Comparison of ENCODE assay signal across 16 mouse cellular contexts in the genomic region with DNA sequence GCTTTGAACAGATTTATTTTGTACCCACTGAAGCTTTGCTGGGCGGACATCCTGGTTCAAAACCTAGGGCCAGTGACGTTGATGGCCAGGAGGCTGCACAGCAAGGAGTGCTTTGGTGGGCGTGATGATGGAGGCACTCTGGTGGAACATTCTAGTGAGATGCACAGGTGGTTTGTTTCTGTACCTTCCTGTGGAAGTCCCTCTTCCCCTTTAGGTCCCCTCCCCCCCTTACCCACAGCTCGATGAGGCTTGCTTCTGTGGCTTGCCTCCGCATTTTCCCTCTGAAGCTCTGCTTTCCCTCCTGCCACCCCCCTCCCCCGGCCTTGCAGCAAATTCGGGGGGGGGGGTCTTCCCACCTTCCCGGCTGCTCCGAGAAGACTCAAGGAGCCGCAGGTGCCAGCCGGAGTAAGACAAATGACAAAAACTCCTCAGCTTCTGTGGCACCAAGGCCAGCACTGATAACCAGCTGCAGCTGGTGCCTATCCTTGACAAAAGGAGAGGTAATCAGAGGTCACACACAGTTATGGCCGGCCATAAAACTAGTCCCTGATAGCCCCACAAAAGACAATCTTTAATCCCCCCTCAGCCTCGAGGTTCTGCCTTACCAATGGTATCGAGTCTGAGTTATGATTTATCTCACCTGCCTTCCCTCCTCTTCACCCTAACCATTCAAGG.
DNase-seq lines count a peak whose midpoint lies in the region; ATAC-seq and TF ChIP-seq lines count a peak whose summit lies in the region.
"Had no signal": no experiment of that assay in that cellular context is flagged by ENCODE, and none has a peak within 500 bp of the region (broad histone marks: within the 10 kb centered on the region; RNA-seq: fewer than 3 reads in every experiment).

No protein-coding gene starts in this region.

- no peaks in the 10 kb centered on the region for H3K36me3 ChIP-seq in forebrain, embryonic 10.5 days (replicated peaks)
- H3K36me3 ChIP-seq in forebrain, embryonic 12.5 days (replicated peaks), result no peaks in the 10 kb centered on the region
- no peaks in the 10 kb centered on the region for H3K36me3 ChIP-seq in neural tube, embryonic 15.5 days
- H3K36me3 ChIP-seq in intestine, embryonic 15.5 days, result no peaks in the 10 kb centered on the region
- no peaks in the 10 kb centered on the region for H3K36me3 ChIP-seq in stomach, postnatal 0 days (ENCODE audit: control insufficient read depth, insufficient read depth, low read length)
- H3K36me3 ChIP-seq: embryonic facial prominence, embryonic 12.5 days; limb, embryonic 12.5 days; lung, embryonic 15.5 days; midbrain, embryonic 13.5 days had no signal

- peak; percentile 7 for DNase-seq in forebrain, embryonic 10.5 days (ENCODE audit: extremely low spot score, low spot score)
- peak; percentile 13 for DNase-seq in neural tube, embryonic 10.5 days (ENCODE audit: extremely low spot score, low spot score)
- peak; percentile 10 for DNase-seq in stomach, postnatal 0 days (ENCODE audit: low spot score)
- no peak for DNase-seq in heart, postnatal 14 days
- DNase-seq in left cerebral cortex, adult 2 months (ENCODE audit: extremely low spot score in 1 of 2, low spot score in 2 of 2), result no peak
- DNase-seq: cerebellum, adult 9-11 months; kidney, postnatal 10 days had no signal

- peaks cover 5% of the 10 kb centered on the region; the same call in 1 of the 2 replicates for H3K4me1 ChIP-seq in forebrain, embryonic 10.5 days
- peaks cover 2% of the 10 kb centered on the region; the same call in 1 of the 2 replicates for H3K4me1 ChIP-seq in forebrain, embryonic 12.5 days
- H3K4me1 ChIP-seq in neural tube, embryonic 15.5 days, result no peaks in the 10 kb centered on the region
- H3K4me1 ChIP-seq in intestine, embryonic 15.5 days (replicated peaks), result peaks cover 3% of the 10 kb centered on the region; the same call in 1 of the 2 replicates
- H3K4me1 ChIP-seq in stomach, postnatal 0 days (replicated peaks; ENCODE audit: control insufficient read depth, insufficient read depth), result no peaks in the 10 kb centered on the region
- H3K4me1 ChIP-seq: lung, embryonic 15.5 days; midbrain, embryonic 13.5 days had no signal

- no peaks in the 10 kb centered on the region for H3K27me3 ChIP-seq in forebrain, embryonic 10.5 days (ENCODE audit: poor library complexity, severe bottlenecking)
- H3K27me3 ChIP-seq in forebrain, embryonic 12.5 days, result no peaks in the 10 kb centered on the region
- H3K27me3 ChIP-seq in neural tube, embryonic 15.5 days (replicated peaks), result no peaks in the 10 kb centered on the region
- H3K27me3 ChIP-seq in intestine, embryonic 15.5 days (replicated peaks), result no peaks in the 10 kb centered on the region
- no peaks in the 10 kb centered on the region for H3K27me3 ChIP-seq in stomach, postnatal 0 days (ENCODE audit: control insufficient read depth, insufficient read depth, low read length)
- H3K27me3 ChIP-seq: embryonic facial prominence, embryonic 12.5 days; lung, embryonic 15.5 days; midbrain, embryonic 13.5 days had no signal

- H3K9me3 ChIP-seq in forebrain, embryonic 10.5 days, result no peaks in the 10 kb centered on the region
- H3K9me3 ChIP-seq in forebrain, embryonic 12.5 days, result no peaks in the 10 kb centered on the region
- no peaks in the 10 kb centered on the region for H3K9me3 ChIP-seq in neural tube, embryonic 15.5 days (replicated peaks)
- H3K9me3 ChIP-seq in intestine, embryonic 15.5 days, result no peaks in the 10 kb centered on the region
- no peaks in the 10 kb centered on the region for H3K9me3 ChIP-seq in stomach, postnatal 0 days (ENCODE audit: control insufficient read depth, low read length)
- H3K9me3 ChIP-seq: embryonic facial prominence, embryonic 12.5 days; limb, embryonic 12.5 days; lung, embryonic 15.5 days; midbrain, embryonic 13.5 days had no signal

- TF ChIP-seq CTCF in stomach, postnatal 0 days (IDR thresholded peaks at IDR 0.05; ENCODE audit: low read depth), result no peak
- TF ChIP-seq CTCF in left cerebral cortex, adult 2 months (IDR thresholded peaks at IDR 0.05), result no peak

- no peak for ATAC-seq in forebrain, embryonic 12.5 days (ENCODE audit: low FRiP score)
- ATAC-seq in neural tube, embryonic 15.5 days (ENCODE audit: low FRiP score), result no peak
- ATAC-seq in intestine, embryonic 15.5 days, result no peak
- ATAC-seq in stomach, postnatal 0 days (ENCODE audit: low FRiP score, low TSS enrichment), result no peak
- ATAC-seq: forebrain, embryonic 16.5 days; midbrain, embryonic 13.5 days had no signal

- H3K9ac ChIP-seq in forebrain, embryonic 12.5 days, result no peak overlapping the region
- H3K9ac ChIP-seq in neural tube, embryonic 15.5 days (replicated peaks), result no peak overlapping the region
- H3K9ac ChIP-seq in intestine, embryonic 15.5 days, result no peak overlapping the region
- no peak overlapping the region for H3K9ac ChIP-seq in stomach, postnatal 0 days (ENCODE audit: low read length)
- H3K9ac ChIP-seq: embryonic facial prominence, embryonic 12.5 days; hindbrain, embryonic 14.5 days; limb, embryonic 12.5 days; lung, embryonic 15.5 days; midbrain, embryonic 13.5 days had no signal

- TF ChIP-seq EP300 in stomach, postnatal 0 days (optimal IDR thresholded peaks at IDR 0.05), result no peak

- intact Hi-C loops in heart, postnatal 14 days (cut with DNase I), result loop anchor here (10.0 kb wide), 1 partner anchor 141 kb away; no protein-coding TSS in a partner anchor
- intact Hi-C loops in left cerebral cortex, adult 2 months (cut with DNase I), result loop anchor here (5.0 kb wide), 1 partner anchor 193 kb away; no protein-coding TSS in a partner anchor

- no peak overlapping the region for H3K4me3 ChIP-seq in forebrain, embryonic 10.5 days
- H3K4me3 ChIP-seq in forebrain, embryonic 12.5 days (replicated peaks), result no peak overlapping the region
- no peak overlapping the region for H3K4me3 ChIP-seq in neural tube, embryonic 15.5 days (replicated peaks)
- H3K4me3 ChIP-seq in intestine, embryonic 15.5 days (replicated peaks), result no peak overlapping the region
- no peak overlapping the region for H3K4me3 ChIP-seq in stomach, postnatal 0 days (ENCODE audit: low read depth, low read length)
- H3K4me3 ChIP-seq in left cerebral cortex, adult 2 months, result no peak overlapping the region
- H3K4me3 ChIP-seq: embryonic facial prominence, embryonic 12.5 days; limb, embryonic 12.5 days; lung, embryonic 15.5 days; midbrain, embryonic 13.5 days had no signal

- H3K27ac ChIP-seq in forebrain, embryonic 10.5 days, result no peak overlapping the region
- no peak overlapping the region for H3K27ac ChIP-seq in forebrain, embryonic 12.5 days
- no peak overlapping the region for H3K27ac ChIP-seq in neural tube, embryonic 15.5 days (replicated peaks)
- H3K27ac ChIP-seq in intestine, embryonic 15.5 days, result no peak overlapping the region
- no peak overlapping the region for H3K27ac ChIP-seq in stomach, postnatal 0 days (replicated peaks)
- H3K27ac ChIP-seq in left cerebral cortex, adult 2 months, result no peak overlapping the region
- H3K27ac ChIP-seq: embryonic facial prominence, embryonic 12.5 days; hindbrain, embryonic 14.5 days; limb, embryonic 12.5 days; lung, embryonic 15.5 days; midbrain, embryonic 13.5 days had no signal

- no peak overlapping the region for H3K4me2 ChIP-seq in forebrain, embryonic 12.5 days
- H3K4me2 ChIP-seq in neural tube, embryonic 15.5 days, result no peak overlapping the region
- H3K4me2 ChIP-seq in intestine, embryonic 15.5 days (replicated peaks), result peak overlapping the region; percentile 12; the same call in 1 of the 2 replicates
- no peak overlapping the region for H3K4me2 ChIP-seq in stomach, postnatal 0 days (replicated peaks; ENCODE audit: low read depth)
- H3K4me2 ChIP-seq: embryonic facial prominence, embryonic 12.5 days; hindbrain, embryonic 14.5 days; limb, embryonic 12.5 days; lung, embryonic 15.5 days; midbrain, embryonic 13.5 days had no signal

- WGBS in forebrain, embryonic 10.5 days, result 78% methylated on average over 14 of the region's 14 CpGs
- WGBS in forebrain, embryonic 12.5 days, result 66% methylated on average over 14 of the region's 14 CpGs
- 17% methylated on average over 14 of the region's 14 CpGs for WGBS in neural tube, embryonic 15.5 days
- 27% methylated on average over 14 of the region's 14 CpGs for WGBS in intestine, embryonic 15.5 days
- 38% methylated on average over 14 of the region's 14 CpGs for WGBS in stomach, postnatal 0 days

Comparison
In these comparisons a context has a peak if more than half of its experiments do, and no peak if none do; other contexts are left out.
1. DNase-seq: peak in forebrain, embryonic 10.5 days (single experiment), neural tube, embryonic 10.5 days (single experiment) and stomach, postnatal 0 days (single experiment); none in heart, postnatal 14 days (0 of 2) and left cerebral cortex, adult 2 months (0 of 2).